Mouse (Mus musculus): ENCODE measurements around the gene Msantd4.
"Not testable (repeated sequence)": the region's sequence is repeated elsewhere in the genome, so short reads cannot be mapped to it uniquely, and the experiment has no call there.

Gene Msantd4

GRCm38 (mm10) chr9:4375828-4376639 is at the start of gene Msantd4:
Msantd4 (plus strand) TSS chr9:4376562.
- peak; percentile 94 for DNase-seq (ENCODE audit: low read depth, low spot score)

- DNase-seq (ENCODE audit: low read depth, low spot score): no peak
Observed at GRCm38 (mm10) chr9:4353163-4353562, 23.2 kb upstream of the Msantd4 start.

- no peak for DNase-seq (ENCODE audit: low read depth, low spot score)
Observed at GRCm38 (mm10) chr9:4376640-4377120, 318 bp downstream of the Msantd4 start.

GRCm38 (mm10) chr9:4400801-4401200 is 24.4 kb downstream of the Msantd4 start:
- not testable (repeated sequence) for DNase-seq (ENCODE audit: low read depth, low spot score)
